Comparison of ENCODE assay signal across 15 mouse cellular contexts in genomic region chr12:76597577-76598100, GRCm38 (mm10).
A peak's percentile ranks its signal among the peaks of the same experiment; 100 is the strongest.
DNase-seq lines count a peak whose midpoint lies in the region; ATAC-seq and TF ChIP-seq lines count a peak whose summit lies in the region.
"Had no signal": no experiment of that assay in that cellular context is flagged by ENCODE, and none has a peak within 500 bp of the region (broad histone marks: within the 10 kb centered on the region; RNA-seq: fewer than 3 reads in every experiment).

No protein-coding gene starts in this region.

- no peak for TF ChIP-seq CTCF in lung, postnatal 0 days (IDR thresholded peaks at IDR 0.05)

- no peak overlapping the region for H3K4me2 ChIP-seq in lung, postnatal 0 days (replicated peaks; ENCODE audit: low read depth, low read length)
- no peak overlapping the region for H3K4me2 ChIP-seq in forebrain, embryonic 12.5 days
- H3K4me2 ChIP-seq: heart, embryonic 11.5 days; liver, embryonic 12.5 days; midbrain, embryonic 15.5 days; neural tube, embryonic 12.5 days had no signal

- TF ChIP-seq EP300 in lung, postnatal 0 days (IDR thresholded peaks at IDR 0.05), result no peak

- H3K4me3 ChIP-seq in lung, postnatal 0 days (ENCODE audit: low read depth, low read length), result no peak overlapping the region
- no peak overlapping the region for H3K4me3 ChIP-seq in forebrain, embryonic 12.5 days (replicated peaks)
- H3K4me3 ChIP-seq: liver, embryonic 12.5 days; midbrain, embryonic 15.5 days; neural tube, embryonic 12.5 days had no signal

- no peak for DNase-seq in cerebellum, postnatal 4 days (ENCODE audit: low spot score in 2 of 2)
- DNase-seq in lung, postnatal 0 days (ENCODE audit: low spot score), result peak; percentile 23
- DNase-seq in lung, postnatal 10 days, result no peak
- DNase-seq in cerebellum, postnatal 10 days, result peak; percentile 53
- peak; percentile 64 to 79 for DNase-seq in kidney, postnatal 36 days
- DNase-seq in frontal cortex, postnatal 14 days (ENCODE audit: low spot score in 2 of 2), result no peak
- DNase-seq: lung, postnatal 14 days; spleen, adult 18-20 months had no signal

- no peaks in the 10 kb centered on the region for H3K36me3 ChIP-seq in lung, postnatal 0 days (ENCODE audit: insufficient read depth, low read length)
- no peaks in the 10 kb centered on the region for H3K36me3 ChIP-seq in forebrain, embryonic 12.5 days (replicated peaks)
- H3K36me3 ChIP-seq: midbrain, embryonic 15.5 days; neural tube, embryonic 12.5 days had no signal

- 68% methylated on average over 15 of the region's 15 CpGs for WGBS in lung, postnatal 0 days
- 86% methylated on average over 15 of the region's 15 CpGs for WGBS in forebrain, embryonic 12.5 days

- no peaks in the 10 kb centered on the region for H3K27me3 ChIP-seq in lung, postnatal 0 days (replicated peaks; ENCODE audit: insufficient read depth, low read length)
- 0 out of 2 replicates have a peak, but pooled peaks cover 8% of the 10 kb centered on the region for H3K27me3 ChIP-seq in forebrain, embryonic 12.5 days
- H3K27me3 ChIP-seq: midbrain, embryonic 15.5 days; neural tube, embryonic 12.5 days had no signal

- no peak overlapping the region for H3K9ac ChIP-seq in lung, postnatal 0 days (replicated peaks; ENCODE audit: low read depth)
- no peak overlapping the region for H3K9ac ChIP-seq in forebrain, embryonic 12.5 days
- H3K9ac ChIP-seq: liver, embryonic 12.5 days; midbrain, embryonic 15.5 days; neural tube, embryonic 12.5 days had no signal

- ATAC-seq in cerebellum, adult (ENCODE audit: insufficient number of reproducible peaks, low FRiP score, low TSS enrichment), result 0 out of 2 replicates have a peak, but pooled peaks have one; percentile 23
- ATAC-seq in lung, postnatal 0 days, result no peak
- no peak for ATAC-seq in forebrain, embryonic 12.5 days (ENCODE audit: low FRiP score)
- ATAC-seq: liver, embryonic 12.5 days; midbrain, embryonic 15.5 days had no signal

- H3K27ac ChIP-seq in lung, postnatal 0 days (ENCODE audit: low read length), result no peak overlapping the region
- H3K27ac ChIP-seq in forebrain, embryonic 12.5 days, result no peak overlapping the region
- H3K27ac ChIP-seq: kidney, postnatal 0 days; liver, embryonic 12.5 days; midbrain, embryonic 15.5 days; neural tube, embryonic 12.5 days had no signal

- peaks cover 7% of the 10 kb centered on the region; the same call in 1 of the 2 replicates for H3K4me1 ChIP-seq in lung, postnatal 0 days (ENCODE audit: insufficient read depth, low read depth, low read length)
- peaks cover 12% of the 10 kb centered on the region for H3K4me1 ChIP-seq in forebrain, embryonic 12.5 days

- no peaks in the 10 kb centered on the region for H3K9me3 ChIP-seq in lung, postnatal 0 days (ENCODE audit: low read length)
- H3K9me3 ChIP-seq in forebrain, embryonic 12.5 days, result no peaks in the 10 kb centered on the region
- H3K9me3 ChIP-seq: liver, embryonic 12.5 days; midbrain, embryonic 15.5 days; neural tube, embryonic 12.5 days had no signal

Comparison
In these comparisons a context has a peak if more than half of its experiments do, and no peak if none do; other contexts are left out.
1. DNase-seq: peak in lung, postnatal 0 days (single experiment), cerebellum, postnatal 10 days (2 of 2) and kidney, postnatal 36 days (2 of 2); none in cerebellum, postnatal 4 days (0 of 2), lung, postnatal 10 days (single experiment) and frontal cortex, postnatal 14 days (0 of 2).